Mouse (Mus musculus) CH12.LX (cell line): ENCODE data around the gene Gm9999. TPM values are rescaled to one million over a fixed set of nuclear protein-coding genes. Genes with fewer than 3 reads are reported as not detected.

ENCODE experiments used
- DNase-seq: peaks from one replicate; pipeline ENCODE4 v3.0.0-alpha.2; 2013; ENCODE audit errors: extremely low read depth
- H3K27ac ChIP-seq: 2 replicates; pipeline ENCODE4 v1.5.1; 2012; ENCODE audit warnings: low read depth, mild to moderate bottlenecking, control low read depth, moderate library complexity; ENCODE audit not compliant: insufficient read depth
- H3K27me3 ChIP-seq: replicated peaks from 2 replicates; pipeline ENCODE3; 2012; ENCODE audit warnings: inconsistent platforms
- H3K36me3 ChIP-seq, 2 experiments: replicated peaks in 1 of 2; 2 replicates each; pipeline versions ENCODE3 to v1.6.1; 2012; ENCODE audit warnings: inconsistent platforms in 1 of 2, low read length in 1 of 2, mild to moderate bottlenecking in 1 of 2, mixed read lengths in 1 of 2, moderate library complexity in 1 of 2; ENCODE audit not compliant: control insufficient read depth in 1 of 2, insufficient read depth in 1 of 2
- H3K4me1 ChIP-seq, 2 experiments: 2 replicates each; pipeline ENCODE4 v1.6.1; 2012; ENCODE audit warnings: inconsistent platforms in 1 of 2, moderate library complexity in 1 of 2; ENCODE audit not compliant: insufficient read depth in 2 of 2, control insufficient read depth in 1 of 2
- H3K4me2 ChIP-seq: 2 replicates; pipeline ENCODE4 v1.6.1; 2012; ENCODE audit warnings: low read depth, mild to moderate bottlenecking, control low read depth; ENCODE audit not compliant: poor library complexity, insufficient read depth, severe bottlenecking
- H3K4me3 ChIP-seq, 3 experiments: fragments of 150-350 bp in 1 of 3; sonication (generic) in 1 of 3; replicated peaks in 1 of 3; 2 replicates each; pipeline versions ENCODE3 to v1.5.1; 2011 to 2012; ENCODE audit warnings: low read depth in 2 of 3, low read length in 2 of 3, mild to moderate bottlenecking in 2 of 3, moderate library complexity in 2 of 3, control low read depth in 1 of 3, improper control_type of control experiment in 1 of 3, inconsistent platforms in 1 of 3, mixed read lengths in 1 of 3; ENCODE audit not compliant: poor library complexity in 1 of 3
- H3K79me2 ChIP-seq: replicated peaks from 2 replicates; pipeline ENCODE4 v1.6.1; 2012; ENCODE audit warnings: mild to moderate bottlenecking, moderate library complexity; ENCODE audit not compliant: control insufficient read depth, poor library complexity, insufficient read depth, severe bottlenecking; ENCODE audit errors: extremely low read depth
- H3K9ac ChIP-seq: 2 replicates; pipeline ENCODE4 v1.6.1; 2012; ENCODE audit warnings: low read depth, mild to moderate bottlenecking, control low read depth, moderate library complexity; ENCODE audit not compliant: insufficient read depth
- H3K9me3 ChIP-seq: replicated peaks from 2 replicates; pipeline ENCODE3; 2012; ENCODE audit warnings: low read length, inconsistent platforms, mixed read lengths
- BHLHE40 ChIP-seq: IDR thresholded peaks from 2 replicates; pipeline ENCODE4 v1.6.1; 2011; ENCODE audit warnings: mild to moderate bottlenecking, low read depth, low read length, improper control_type of control experiment
- CHD1 ChIP-seq: IDR thresholded peaks from 2 replicates; pipeline ENCODE4 v1.6.1; 2012; ENCODE audit warnings: low read depth, low read length, improper control_type of control experiment, inconsistent platforms
- CHD2 ChIP-seq: IDR thresholded peaks from 2 replicates; pipeline ENCODE4 v1.6.1; 2011; ENCODE audit warnings: low read length, improper control_type of control experiment
- CTCF ChIP-seq, 2 experiments: IDR thresholded peaks in 1 of 2; conservative IDR thresholded peaks in 1 of 2; 2 replicates each; pipeline ENCODE4 v1.5.1; 2011 to 2012; ENCODE audit warnings: low read depth in 2 of 2, low read length in 2 of 2, improper control_type of control experiment in 1 of 2, inconsistent platforms in 1 of 2, mild to moderate bottlenecking in 1 of 2, moderate library complexity in 1 of 2
- ELF1 ChIP-seq: IDR thresholded peaks from 2 replicates; pipeline ENCODE4 v1.6.1; 2014; ENCODE audit warnings: low read depth, mild to moderate bottlenecking, inconsistent platforms, low read length, improper control_type of control experiment
- EP300 ChIP-seq: IDR thresholded peaks from 2 replicates; pipeline ENCODE4 v1.6.1; 2011; ENCODE audit warnings: low read length, improper control_type of control experiment
- ETS1 ChIP-seq: conservative IDR thresholded peaks from 2 replicates; pipeline ENCODE4 v1.6.1; 2012; ENCODE audit warnings: low read depth, mild to moderate bottlenecking, inconsistent platforms, low read length, improper control_type of control experiment, moderate library complexity
- GABPA ChIP-seq: IDR thresholded peaks from 2 replicates; pipeline ENCODE4 v1.6.1; 2012; ENCODE audit warnings: low read depth, low read length, improper control_type of control experiment, inconsistent platforms; ENCODE audit not compliant: insufficient replicate concordance
- HCFC1 ChIP-seq: IDR thresholded peaks from 2 replicates; pipeline ENCODE4 v1.6.1; 2012; ENCODE audit warnings: low read depth, mild to moderate bottlenecking, inconsistent platforms, low read length, improper control_type of control experiment
- IRF4 ChIP-seq: IDR thresholded peaks from 2 replicates; pipeline ENCODE4 v1.6.1; 2014; ENCODE audit warnings: low read depth, mild to moderate bottlenecking, inconsistent platforms, low read length, improper control_type of control experiment
- JUND ChIP-seq: conservative IDR thresholded peaks from 2 replicates; pipeline ENCODE4 v1.6.1; 2011; ENCODE audit warnings: low read depth, low read length, improper control_type of control experiment
- MAFK ChIP-seq: IDR thresholded peaks from 2 replicates; pipeline ENCODE4 v1.6.1; 2011; ENCODE audit warnings: low read length, improper control_type of control experiment; ENCODE audit not compliant: insufficient replicate concordance
- MAX ChIP-seq: IDR thresholded peaks from 2 replicates; pipeline ENCODE4 v1.6.1; 2011; ENCODE audit warnings: low read length, improper control_type of control experiment
- MAZ ChIP-seq: IDR thresholded peaks from 2 replicates; pipeline ENCODE4 v1.6.1; 2012; ENCODE audit warnings: low read depth, mild to moderate bottlenecking, inconsistent platforms, low read length, improper control_type of control experiment, moderate library complexity
- MEF2A ChIP-seq: IDR thresholded peaks from 2 replicates; pipeline ENCODE4 v1.6.1; 2014; ENCODE audit warnings: low read depth, mild to moderate bottlenecking, inconsistent platforms, low read length, improper control_type of control experiment, borderline replicate concordance
- MXI1 ChIP-seq: IDR thresholded peaks from 2 replicates; pipeline ENCODE4 v1.6.1; 2011; ENCODE audit warnings: mild to moderate bottlenecking, low read depth, low read length, improper control_type of control experiment
- MYC ChIP-seq: IDR thresholded peaks from 2 replicates; pipeline ENCODE4 v1.6.1; 2011; ENCODE audit warnings: low read depth, mild to moderate bottlenecking, improper control_type of control experiment, low read length
- NELFE ChIP-seq: IDR thresholded peaks from 2 replicates; pipeline ENCODE4 v1.6.1; 2011; ENCODE audit warnings: low read depth, low read length, improper control_type of control experiment
- NRF1 ChIP-seq: IDR thresholded peaks from 2 replicates; pipeline ENCODE4 v1.6.1; 2014; ENCODE audit warnings: low read depth, mild to moderate bottlenecking, inconsistent platforms, low read length, improper control_type of control experiment, moderate library complexity
- PAX5 ChIP-seq: IDR thresholded peaks from 2 replicates; pipeline ENCODE4 v1.6.1; 2012; ENCODE audit warnings: low read length, inconsistent platforms, mixed read lengths
- POLR2A ChIP-seq: IDR thresholded peaks from 2 replicates; pipeline ENCODE4 v1.6.1; 2011; ENCODE audit warnings: low read depth, mild to moderate bottlenecking, improper control_type of control experiment, low read length
- RAD21 ChIP-seq: IDR thresholded peaks from 2 replicates; pipeline ENCODE4 v1.6.1; 2011; ENCODE audit warnings: low read depth, mild to moderate bottlenecking, low read length, improper control_type of control experiment, moderate library complexity
- RCOR1 ChIP-seq: conservative IDR thresholded peaks from 2 replicates; pipeline ENCODE4 v1.6.1; 2012; ENCODE audit warnings: low read depth, mild to moderate bottlenecking, inconsistent platforms, low read length, improper control_type of control experiment
- SIN3A ChIP-seq: IDR thresholded peaks from 2 replicates; pipeline ENCODE4 v1.6.1; 2012; ENCODE audit warnings: low read length, improper control_type of control experiment, inconsistent platforms
- SMC3 ChIP-seq: IDR thresholded peaks from 2 replicates; pipeline ENCODE4 v1.6.1; 2011; ENCODE audit warnings: low read depth, low read length, improper control_type of control experiment
- TBP ChIP-seq: conservative IDR thresholded peaks from 2 replicates; pipeline ENCODE4 v1.6.1; 2011; ENCODE audit warnings: low read depth, low read length, improper control_type of control experiment
- TCF12 ChIP-seq: IDR thresholded peaks from 2 replicates; pipeline ENCODE4 v1.6.1; 2014; ENCODE audit warnings: low read depth, mild to moderate bottlenecking, inconsistent platforms, low read length, improper control_type of control experiment
- UBTF ChIP-seq: IDR thresholded peaks from 2 replicates; pipeline ENCODE4 v1.6.1; 2012; ENCODE audit warnings: low read depth, mild to moderate bottlenecking, inconsistent platforms, low read length, improper control_type of control experiment, moderate library complexity
- USF1 ChIP-seq: IDR thresholded peaks from 2 replicates; pipeline ENCODE4 v1.6.1; 2014; ENCODE audit warnings: low read depth, mild to moderate bottlenecking, inconsistent platforms, low read length, improper control_type of control experiment
- USF2 ChIP-seq: conservative IDR thresholded peaks from 2 replicates; pipeline ENCODE4 v1.6.1; 2011; ENCODE audit warnings: low read depth, low read length, improper control_type of control experiment
- ZC3H11A ChIP-seq: IDR thresholded peaks from 2 replicates; pipeline ENCODE4 v1.6.1; 2012; ENCODE audit warnings: low read depth, mild to moderate bottlenecking, inconsistent platforms, low read length, improper control_type of control experiment
- ZKSCAN1 ChIP-seq: IDR thresholded peaks from 2 replicates; pipeline ENCODE4 v1.6.1; 2012; ENCODE audit warnings: low read depth, inconsistent platforms, low read length, improper control_type of control experiment, borderline replicate concordance
- ZMIZ1 ChIP-seq: IDR thresholded peaks from 2 replicates; pipeline ENCODE4 v1.6.1; 2012; ENCODE audit warnings: low read depth, mild to moderate bottlenecking, inconsistent platforms, low read length, improper control_type of control experiment
- ZNF384 ChIP-seq: IDR thresholded peaks from 2 replicates; pipeline ENCODE4 v1.6.1; 2012; ENCODE audit warnings: low read depth, low read length, improper control_type of control experiment, inconsistent platforms
- dilution Hi-C: fragments of 300-500 bp; cut with MboI; formaldehyde crosslinking; loops from 2 replicates; pipeline ENCODE4 v1.14.3; 2020; ENCODE audit warnings: low sequenced_read_pairs; ENCODE audit not compliant: extremely low pct_unique_long_range_greater_than_20kb, extremely low pct_ligation_motif_present
- in situ Hi-C: fragments of 300-500 bp; cut with MboI; formaldehyde crosslinking; loops from 3 replicates; pipeline ENCODE4 v1.14.3; 2019; ENCODE audit warnings: low sequenced_read_pairs, low pct_ligation_motif_present, low pct_unique_long_range_greater_than_20kb, mixed read lengths
- polyA plus RNA-seq: library from polyadenylated mRNA; unstranded; fragments of >175 nt; gene quantifications from 2 replicates; pipeline ENCODE4 v1.2.1, GENCODE M21; 2012; ENCODE audit warnings: low read depth; ENCODE audit not compliant: insufficient read length
- total RNA-seq, 2 experiments: library from RNA; depleted of rRNA; stranded (reverse); fragments of 300-350 nt in 1 of 2; fragments of >200 nt in 1 of 2; gene quantifications; 2 replicates each; pipeline ENCODE4 v1.2.3; 2012 to 2014

Gene Gm9999
- total and polyA plus RNA-seq, 3 experiments = not detected

DNA sequence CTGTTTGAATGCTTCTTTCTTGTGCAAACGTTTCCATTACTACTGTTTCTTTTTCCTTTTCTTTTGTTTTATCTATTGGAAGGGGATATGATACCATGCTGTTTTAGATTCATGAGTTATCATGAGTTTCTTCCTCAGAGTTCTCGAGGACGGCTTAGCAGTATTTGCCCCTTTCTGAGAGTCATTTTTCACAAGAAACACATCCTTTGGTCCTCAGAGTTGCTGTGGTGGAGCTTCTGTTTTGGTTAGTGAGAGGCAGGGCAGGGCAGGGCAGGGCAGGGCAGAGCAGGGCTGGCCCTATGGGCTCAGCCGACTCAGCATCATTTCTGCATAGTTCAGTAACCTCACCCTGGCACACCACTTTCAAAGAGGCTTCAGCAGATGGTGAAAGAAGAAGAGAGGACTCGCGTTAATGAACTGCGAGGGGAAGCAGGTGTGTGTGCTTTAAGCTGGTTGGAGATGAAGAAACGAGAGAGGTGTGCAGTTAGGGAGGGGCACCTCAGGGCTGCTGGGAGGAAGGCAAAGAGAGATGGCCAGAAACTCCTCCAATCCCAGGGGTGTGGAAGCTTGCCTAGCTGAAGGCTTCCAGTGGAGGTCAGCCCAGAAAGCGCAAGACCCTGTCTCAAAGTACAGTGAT lies 29.9 kb downstream of the Gm9999 start (continued):
- TF ChIP-seq ZMIZ1 (no peak), NELFE (0 out of 2 replicates have a peak, but pooled peaks have one; percentile 19), TCF12 (peak; percentile 61), JUND (no peak), MEF2A (no peak)

DNA sequence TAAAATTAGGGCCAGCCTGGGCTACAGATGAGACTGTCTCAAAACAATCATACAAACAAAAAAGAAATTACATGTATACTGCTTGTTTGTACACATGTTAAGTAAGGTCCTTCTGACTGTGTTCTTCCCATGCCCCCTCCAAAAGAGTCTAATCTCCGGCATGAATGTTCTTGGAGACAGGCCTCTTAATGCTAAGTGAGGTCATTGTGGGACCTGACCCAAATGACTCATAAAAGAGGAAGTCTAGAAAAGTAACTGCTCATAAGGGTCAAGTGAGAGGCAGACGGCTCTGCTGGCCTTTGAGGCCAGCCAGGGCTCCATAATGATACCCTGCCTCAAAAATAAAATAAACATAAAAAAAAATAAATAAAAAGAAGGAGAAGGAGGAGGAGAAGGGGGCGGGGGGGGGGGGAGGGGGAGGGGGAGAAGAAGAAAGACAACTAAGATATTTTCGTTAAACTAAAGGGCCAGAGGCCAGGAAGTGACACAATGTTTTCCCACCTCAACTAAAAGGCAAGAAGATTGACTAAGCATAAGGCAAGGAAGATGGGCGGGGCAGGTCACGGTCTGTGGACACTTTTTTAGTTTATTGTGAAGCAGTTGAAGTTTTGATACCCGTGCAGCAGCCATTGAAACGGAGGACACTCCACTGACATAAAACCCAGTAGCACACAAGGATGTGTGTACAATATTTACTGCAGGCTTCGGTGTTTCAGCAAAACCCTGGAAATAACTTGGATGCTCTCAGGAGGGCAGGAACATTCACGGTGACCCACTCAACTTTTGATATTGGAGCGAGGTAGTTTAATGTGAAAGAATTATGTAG lies 31.4 kb downstream of the Gm9999 start:
- peaks cover 4 to 46% of the 10 kb centered on the region in 2 experiments for H3K4me1 ChIP-seq
- peak overlapping the region in 2 of 3 experiments; percentile 36 to 58 for H3K4me3 ChIP-seq
- dilution Hi-C loops (no loop called here), in situ Hi-C loops (no loop called here)
- H3K27ac ChIP-seq = peak overlapping the region; percentile 66
- H3K79me2 ChIP-seq = no peaks in the 10 kb centered on the region
- no peaks in the 10 kb centered on the region for H3K36me3 ChIP-seq
- H3K4me2 ChIP-seq = peak overlapping the region; percentile 71
- H3K27me3 ChIP-seq = no peaks in the 10 kb centered on the region
- DNase-seq = peak; percentile 68
- H3K9ac ChIP-seq = peak overlapping the region; percentile 45
- no peaks in the 10 kb centered on the region for H3K9me3 ChIP-seq
- TF ChIP-seq USF1 (no peak), ETS1 (peak; percentile 76; the same call in 1 of the 2 replicates), PAX5 (no peak), ZNF384 (no peak), MYC (0 out of 2 replicates have a peak, but pooled peaks have one; percentile 15), MAZ (peak; percentile 43; the same call in 1 of the 2 replicates), SMC3 (no peak), EP300 (peak; percentile 92), MXI1 (peak; percentile 27; the same call in 1 of the 2 replicates), TCF12 (no peak), SIN3A (peak; percentile 72), HCFC1 (no peak; the same call in 1 of the 2 replicates), IRF4 (peak; percentile 93), GABPA (no peak), CHD1 (no peak), BHLHE40 (peak; percentile 61), MEF2A (peak; percentile 47; the same call in 1 of the 2 replicates), NELFE (0 out of 2 replicates have a peak, but pooled peaks have one; percentile 14), USF2 (no peak), ELF1 (no peak), RCOR1 (peak; percentile 80), ZKSCAN1 (no peak), CTCF (conservative IDR thresholded peaks at IDR 0.05 in 1 of 2, IDR thresholded peaks at IDR 0.05 in 1 of 2; ENCODE audit: low read depth in 2 of 2, low read length in 2 of 2) (no peak), NRF1 (no peak), MAX (no peak), CHD2 (no peak), ZC3H11A (no peak), MAFK (no peak), TBP (peak; percentile 46; the same call in 1 of the 2 replicates), RAD21 (no peak), UBTF (no peak), POLR2A (peak; percentile 44; the same call in 1 of the 2 replicates)
